Mouse (Mus musculus) urinary bladder, postnatal 10 days (tissue): ENCODE measurements around the gene Zdhhc20.
"Not testable (repeated sequence)": the region's sequence is repeated elsewhere in the genome, so short reads cannot be mapped to it uniquely, and the experiment has no call there.

Experiments used
- DNase-seq: peaks from one replicate; pipeline ENCODE4 v3.0.0; 2022; ENCODE audit warnings: low spot score

Gene Zdhhc20

DNA sequence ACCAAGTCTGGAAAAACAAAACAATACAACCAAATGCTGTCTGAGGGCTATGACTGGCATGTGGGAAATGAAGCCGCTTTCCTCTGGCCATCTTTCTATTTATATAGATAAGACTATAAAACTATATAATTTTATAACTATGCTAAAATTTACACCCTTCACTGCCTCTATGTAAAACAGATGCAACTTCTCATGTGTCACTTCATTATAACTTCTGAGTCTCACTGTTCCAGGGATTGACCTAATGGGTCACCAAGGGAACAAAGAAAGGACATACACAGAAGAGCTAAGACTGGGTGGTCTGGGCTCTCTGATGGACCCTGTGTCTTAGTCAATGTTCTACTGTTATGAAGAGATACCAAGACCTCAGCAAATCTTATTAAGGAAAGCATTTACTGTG is 2.9 kb upstream of the Zdhhc20 start:
- DNase-seq = no peak

DNA sequence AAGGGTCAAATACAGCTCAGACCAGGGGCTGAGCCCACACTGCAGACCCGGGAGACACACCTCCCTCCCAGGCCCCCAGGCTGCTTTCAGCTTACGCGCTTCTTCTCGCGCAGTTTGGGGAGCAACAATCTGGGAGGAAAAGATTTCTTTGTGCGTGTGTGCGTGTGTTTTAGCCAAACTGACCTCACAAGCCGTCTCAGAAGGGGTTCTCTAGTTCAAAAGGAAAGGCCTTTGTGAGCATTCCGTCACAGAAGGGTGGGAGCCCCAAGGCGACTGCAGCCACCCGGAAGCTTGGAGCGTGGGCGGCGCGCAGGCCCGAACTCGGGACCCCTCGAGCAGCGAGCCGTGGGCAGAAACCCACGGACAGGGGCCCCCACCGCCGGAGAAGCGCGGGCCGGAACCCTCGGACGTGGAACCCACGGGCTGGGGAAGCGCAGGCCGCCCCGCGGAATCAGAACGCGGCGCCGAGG is 500 bp downstream of the Zdhhc20 start:
- DNase-seq = no peak

DNA sequence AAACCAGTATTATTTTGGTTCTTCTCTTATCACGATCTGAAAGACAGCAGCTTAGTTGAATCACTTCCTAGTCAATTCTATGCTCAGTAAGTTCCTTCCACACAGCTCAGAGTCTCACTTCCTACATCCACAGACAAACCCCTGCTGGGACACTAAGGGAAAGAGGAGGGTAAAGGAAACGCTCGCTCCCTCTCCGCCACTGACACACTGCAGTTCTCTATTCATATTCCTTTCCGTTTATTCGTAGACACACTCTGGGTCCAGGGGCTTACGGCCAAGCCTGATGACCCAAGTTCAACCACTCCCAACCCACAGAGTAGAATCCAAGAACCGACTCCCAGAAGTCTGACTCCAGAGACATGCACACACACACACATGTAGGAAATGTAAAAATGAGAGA is 2.9 kb downstream of the Zdhhc20 start:
- DNase-seq = no peak

DNA sequence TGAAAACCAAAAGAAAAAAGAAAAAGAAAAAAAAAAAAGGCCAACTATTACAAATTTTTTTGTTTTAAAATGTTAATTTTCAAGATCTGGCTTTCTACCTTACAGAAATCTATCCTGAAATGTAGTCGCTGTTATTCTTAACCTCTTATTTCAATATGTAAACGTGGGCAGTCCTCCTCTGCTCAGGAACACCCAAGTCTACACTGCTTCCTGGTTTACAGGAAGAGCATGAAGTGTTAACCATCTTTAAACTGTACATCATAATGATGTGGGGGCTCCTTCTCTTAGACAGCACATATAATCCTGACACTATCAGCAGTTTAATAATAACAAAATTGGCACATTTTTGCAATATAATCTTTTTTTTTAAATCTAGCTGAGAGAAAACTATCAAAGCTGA is 4.0 kb downstream of the Zdhhc20 start:
- DNase-seq = no peak

DNA sequence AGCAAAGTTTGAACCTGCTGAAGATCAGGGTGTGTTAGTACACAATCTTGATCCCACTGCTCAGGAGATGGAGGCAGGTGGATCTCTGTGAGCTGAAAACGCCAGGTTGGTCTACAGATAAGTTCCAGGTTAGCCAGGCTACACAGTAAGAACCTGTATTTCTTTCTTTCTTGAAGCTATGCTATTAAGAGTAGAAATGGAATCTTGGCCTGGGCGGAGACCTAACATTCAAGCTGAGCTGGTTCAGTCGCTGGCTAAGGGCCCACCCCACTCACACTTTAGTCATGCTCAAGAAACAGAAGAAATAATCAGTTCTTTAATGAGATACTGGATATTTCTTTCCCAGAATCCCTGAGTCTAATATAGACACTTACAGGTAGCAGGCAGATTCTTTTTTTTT is 6.7 kb downstream of the Zdhhc20 start:
- DNase-seq = no peak

DNA sequence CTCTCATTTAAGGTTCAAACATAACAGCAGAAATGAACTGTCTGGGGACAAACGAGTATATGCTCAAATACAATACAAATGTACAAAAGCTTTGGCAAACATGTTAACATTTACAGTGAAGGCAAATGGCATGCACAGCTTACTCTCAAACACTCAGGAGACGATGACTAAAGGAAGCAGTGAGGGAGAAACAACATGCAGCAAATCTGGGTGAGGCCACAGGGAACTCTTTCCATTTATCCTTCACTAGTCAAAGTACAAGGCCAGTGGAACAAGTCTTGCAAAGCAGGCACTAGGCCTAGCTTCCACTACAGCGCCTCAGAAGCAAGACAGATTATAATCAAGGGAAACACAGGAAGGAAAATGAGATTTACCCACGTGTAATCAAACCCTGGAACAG is 7.4 kb downstream of the Zdhhc20 start:
- no peak for DNase-seq

DNA sequence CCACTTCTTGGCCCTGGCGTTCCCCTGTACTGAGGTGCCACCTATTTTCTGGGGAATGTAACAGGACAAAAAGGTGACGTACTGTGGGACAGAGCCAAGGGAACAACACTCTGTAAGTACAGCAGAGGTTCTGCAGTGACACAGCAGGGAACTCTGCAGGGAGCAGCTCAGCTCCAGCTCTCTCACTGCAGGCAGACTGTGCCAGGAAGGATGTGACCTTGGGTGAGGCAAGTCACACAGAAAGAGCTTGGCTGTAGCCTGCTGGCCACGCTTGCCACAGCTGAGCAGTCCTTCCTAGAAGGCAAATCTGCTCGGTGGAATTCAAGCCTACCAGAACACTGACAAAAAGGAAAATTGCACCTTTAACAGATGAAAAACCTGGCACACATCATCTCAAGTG is 8.3 kb downstream of the Zdhhc20 start:
- DNase-seq = no peak

DNA sequence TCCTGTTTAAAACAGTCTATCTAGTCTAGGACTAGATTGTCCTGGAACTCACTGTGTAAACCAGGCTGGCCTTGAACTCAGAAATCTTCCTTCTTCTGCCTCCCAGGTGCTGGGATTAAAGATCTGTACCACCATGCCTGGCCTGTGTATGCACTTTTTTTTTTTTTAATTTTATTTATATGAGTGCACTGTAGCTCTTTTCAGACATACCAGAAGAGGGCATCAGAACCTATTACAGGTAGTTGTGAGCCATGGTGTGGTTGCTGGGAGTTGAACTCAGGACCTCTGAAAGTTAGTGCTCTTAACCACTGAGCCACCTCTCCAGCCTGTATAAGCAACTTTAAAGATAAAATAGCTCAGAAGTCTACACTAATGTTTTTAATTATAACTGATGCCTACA is 9.0 kb downstream of the Zdhhc20 start:
- no peak for DNase-seq

DNA sequence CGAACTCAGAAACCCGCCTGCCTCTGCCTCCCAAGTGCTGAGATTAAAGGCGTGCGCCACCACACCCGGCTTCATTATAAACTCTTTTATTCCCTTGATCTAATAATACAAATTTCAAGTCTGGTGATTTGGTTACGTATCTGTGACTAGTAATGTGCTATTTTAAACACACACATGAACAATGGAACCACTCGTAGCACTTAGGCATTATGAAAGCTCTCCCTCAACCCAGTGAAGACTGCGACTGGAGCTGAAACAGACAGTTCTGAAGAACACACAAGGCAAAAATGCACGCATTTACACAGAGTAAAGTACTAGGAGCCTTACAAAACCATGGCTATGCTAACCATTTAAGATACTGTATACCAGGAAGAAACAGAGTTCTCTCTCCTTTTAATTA is 12.2 kb downstream of the Zdhhc20 start:
- DNase-seq = no peak

DNA sequence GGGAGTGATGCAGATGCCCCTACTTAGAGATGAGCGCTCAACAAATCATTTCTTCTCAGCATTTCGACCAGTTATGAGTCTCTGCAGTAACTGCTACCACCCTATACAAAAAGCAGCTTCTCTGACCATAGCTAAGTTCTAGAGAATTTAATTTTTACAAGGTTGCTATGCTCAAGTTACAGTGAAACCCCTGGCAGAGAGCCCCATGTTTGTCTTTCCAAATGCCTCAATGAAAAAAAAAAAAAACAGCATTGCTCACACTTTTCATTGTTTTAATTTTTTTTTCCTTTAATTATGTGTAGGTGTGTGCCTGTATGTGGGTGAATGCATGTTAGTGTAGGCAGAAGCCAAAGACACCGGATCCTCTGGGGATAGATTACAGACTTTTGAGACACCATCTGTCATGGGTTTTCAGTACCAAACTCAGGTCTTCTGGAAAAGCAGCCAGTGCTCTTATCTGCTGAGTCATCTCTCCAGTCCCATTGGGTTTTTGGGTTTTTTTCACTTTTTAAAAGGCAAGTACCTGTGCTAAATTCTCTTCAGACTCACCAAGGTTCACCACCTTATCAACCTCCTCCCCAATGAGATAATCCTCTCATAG is 23.3 kb downstream of the Zdhhc20 start:
- no peak for DNase-seq

DNA sequence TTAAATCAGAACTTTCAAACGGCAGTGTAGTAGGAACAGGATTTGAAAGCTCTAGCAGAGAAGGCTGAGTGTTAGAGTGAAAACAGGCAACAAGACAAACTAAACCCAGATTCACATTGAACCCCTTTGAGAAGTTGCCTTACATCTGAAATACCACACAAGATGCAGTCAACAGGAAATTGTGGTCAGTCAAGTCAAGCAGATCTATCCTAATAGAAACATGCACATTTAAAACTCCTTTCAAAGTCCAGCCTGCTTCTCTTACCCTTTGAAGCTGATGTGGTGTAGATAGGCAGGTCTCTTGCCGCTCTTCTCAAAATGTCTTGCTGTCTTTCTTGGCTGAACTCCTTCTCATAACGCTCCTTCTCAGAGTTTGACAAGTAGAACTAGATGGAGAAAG is 24.8 kb downstream of the Zdhhc20 start:
- DNase-seq = no peak

DNA sequence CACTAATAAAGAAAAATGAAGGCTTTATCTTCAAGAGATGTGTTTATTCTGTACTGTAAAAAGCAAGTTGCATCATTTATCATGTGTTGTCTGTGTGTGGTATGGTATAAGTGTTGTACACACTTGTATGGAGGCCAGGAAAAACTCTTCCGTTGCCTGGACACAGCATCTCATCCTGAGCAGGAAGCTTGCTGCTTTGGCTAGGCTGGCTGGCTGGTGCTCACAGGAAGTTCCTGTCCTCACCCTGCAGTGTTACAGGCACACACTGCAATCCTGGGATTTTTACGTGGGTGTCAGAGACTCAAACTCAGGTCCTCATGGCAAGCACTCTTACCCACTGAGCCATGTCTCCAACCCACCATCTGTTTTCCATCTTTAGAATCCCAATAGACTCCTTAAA is 26.9 kb downstream of the Zdhhc20 start:
- DNase-seq = no peak

DNA sequence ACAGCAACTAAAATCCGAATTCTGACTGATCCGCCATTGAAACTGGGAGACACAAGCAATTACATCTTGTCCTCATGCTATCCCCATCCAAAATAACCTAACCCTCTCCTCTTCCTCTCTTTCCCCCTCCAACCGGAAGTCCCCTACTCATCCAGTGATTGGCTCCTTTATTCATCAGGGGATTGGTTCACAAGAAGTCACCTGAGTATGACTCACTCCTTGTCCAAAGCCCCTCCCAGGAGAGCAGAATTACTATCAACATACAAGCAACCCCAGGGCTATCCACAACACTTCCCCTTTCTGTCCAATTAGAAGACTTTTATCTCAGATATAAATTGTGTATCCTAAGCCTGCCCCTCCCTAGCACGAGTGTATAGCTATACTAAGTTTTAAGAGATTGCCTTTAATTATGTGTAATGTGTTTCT is 28.1 kb downstream of the Zdhhc20 start:
- no peak for DNase-seq

DNA sequence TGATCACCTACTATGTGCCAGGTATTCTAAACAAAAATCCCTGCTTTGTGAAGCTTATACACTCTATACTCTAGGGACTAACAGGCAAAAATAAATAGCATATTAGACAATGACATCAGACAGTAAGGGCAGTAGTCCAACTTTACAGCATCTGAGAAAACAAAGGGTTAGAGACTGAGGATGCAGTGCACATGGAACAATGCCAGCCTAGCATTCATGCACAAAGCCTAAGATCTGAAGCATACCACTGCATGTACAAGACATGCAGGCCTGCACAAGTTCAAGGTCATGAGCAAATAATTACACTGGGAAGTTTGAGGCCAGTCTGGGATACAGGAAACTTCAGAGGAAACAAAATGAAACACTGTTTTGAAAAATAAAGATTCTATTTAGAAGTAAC is 30.6 kb downstream of the Zdhhc20 start:
- DNase-seq = no peak

DNA sequence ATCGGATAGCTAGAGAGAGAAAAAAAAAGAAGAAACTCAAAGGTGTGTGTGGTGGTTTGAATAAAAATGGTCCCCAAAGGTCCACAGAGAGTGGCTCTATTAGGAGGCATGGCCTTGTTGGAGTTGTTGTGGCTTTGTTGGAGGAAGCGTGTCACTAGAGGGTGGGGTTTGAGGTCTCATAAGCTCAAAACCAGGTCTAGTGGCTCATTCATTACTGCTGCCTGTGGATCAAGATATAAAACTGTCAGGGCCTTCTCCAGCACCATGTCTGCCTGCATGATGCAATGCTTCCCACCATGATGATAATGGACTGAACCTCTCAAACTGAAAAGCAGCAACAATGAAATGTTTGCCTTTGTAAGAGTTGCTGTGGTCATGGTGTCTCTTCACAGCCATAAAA is 31.5 kb downstream of the Zdhhc20 start:
- DNase-seq = no peak

DNA sequence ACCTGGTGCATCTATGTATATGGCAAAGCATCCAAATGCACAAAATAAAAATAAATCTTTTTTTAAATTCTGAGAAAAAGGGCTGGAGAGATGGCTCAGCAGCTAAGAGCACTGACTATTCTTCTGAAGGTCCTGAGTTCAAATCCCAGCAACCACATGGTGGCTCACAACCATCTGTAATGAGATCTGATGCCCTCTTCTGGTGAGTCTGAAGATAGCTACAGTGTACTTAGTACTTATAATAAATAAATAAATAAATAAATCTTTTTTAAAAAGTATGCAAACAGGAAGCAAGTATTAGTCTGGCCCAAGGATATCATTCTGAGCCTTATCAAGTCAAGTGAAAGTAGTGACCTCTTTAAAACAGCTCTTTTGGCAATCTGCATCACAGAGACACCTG is 34.0 kb downstream of the Zdhhc20 start:
- DNase-seq = not testable (repeated sequence)

DNA sequence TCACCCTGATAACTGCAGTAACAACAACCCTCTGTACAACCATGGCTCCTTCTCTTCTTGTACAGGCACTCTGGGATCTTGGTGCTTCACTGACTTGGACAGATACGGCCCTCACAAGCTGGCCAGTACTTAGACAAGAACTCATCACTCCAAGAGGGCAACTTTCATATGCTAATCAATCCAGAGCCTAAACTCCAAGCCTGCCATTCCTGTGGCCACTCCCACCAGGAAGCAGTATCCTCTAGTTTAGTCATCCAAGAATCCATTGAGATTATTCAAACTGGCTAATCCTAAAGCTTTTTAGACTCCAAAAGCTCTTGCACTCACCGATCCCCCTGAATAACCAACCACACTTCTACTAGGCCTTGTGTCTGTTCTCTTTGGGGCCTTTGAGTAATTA is 37.1 kb downstream of the Zdhhc20 start:
- no peak for DNase-seq

DNA sequence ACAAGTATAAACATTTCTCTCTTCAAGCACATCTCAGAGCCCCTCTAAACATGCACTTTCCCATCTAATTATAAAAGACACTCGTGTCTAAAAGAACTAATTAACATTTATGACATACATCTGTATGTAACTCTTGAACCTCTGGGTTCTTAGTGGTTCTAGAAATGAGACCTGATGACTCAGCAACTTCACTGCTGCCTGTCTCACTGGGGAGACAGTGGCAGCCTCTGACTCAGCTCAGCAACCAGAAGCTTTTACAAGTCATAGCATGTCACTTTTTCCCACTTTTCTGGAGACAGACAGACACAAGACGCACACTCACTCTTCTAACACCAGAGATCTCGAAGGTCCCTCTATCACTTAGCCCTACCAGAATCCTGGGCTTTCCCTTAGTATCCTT is 39.7 kb downstream of the Zdhhc20 start:
- no peak for DNase-seq

DNA sequence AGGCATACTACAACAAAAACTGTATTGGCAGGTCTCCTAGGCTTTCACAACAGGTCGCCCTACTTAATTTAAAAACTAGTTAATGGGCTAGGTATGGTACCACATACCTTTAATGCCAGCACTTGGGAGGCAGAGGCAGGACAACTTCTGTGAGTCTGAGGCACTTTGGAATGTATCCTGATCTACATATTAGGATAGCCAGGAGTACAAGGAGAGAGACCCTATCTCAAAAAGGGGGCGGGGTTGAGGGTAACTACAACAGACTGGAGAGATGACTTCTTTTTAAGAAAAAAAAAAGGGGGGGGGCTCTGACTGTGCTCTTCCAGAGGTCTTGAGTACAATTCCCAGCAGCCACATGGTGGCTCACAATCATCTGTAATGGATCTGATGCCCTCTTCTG is 41.4 kb downstream of the Zdhhc20 start:
- no peak for DNase-seq

DNA sequence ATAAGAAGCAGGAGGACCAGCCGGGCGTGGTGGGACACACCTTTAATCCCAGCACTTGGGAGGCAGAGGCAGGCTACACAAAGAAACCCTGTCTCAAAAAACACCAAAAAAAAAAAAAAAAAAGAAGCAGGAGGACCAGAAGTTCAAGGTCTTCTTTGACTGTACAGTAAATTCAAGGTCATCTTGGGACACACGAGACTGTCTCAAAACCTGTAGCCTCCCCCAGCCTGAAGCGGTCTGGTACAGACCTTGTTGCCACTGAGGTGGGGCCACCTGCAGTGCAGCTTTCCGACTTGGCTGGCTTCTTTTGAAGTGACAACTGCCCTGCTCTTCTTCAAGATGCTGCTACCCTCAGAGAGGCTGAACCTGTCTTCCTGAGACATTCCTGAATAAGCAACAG is 42.0 kb downstream of the Zdhhc20 start:
- DNase-seq = not testable (repeated sequence)

DNA sequence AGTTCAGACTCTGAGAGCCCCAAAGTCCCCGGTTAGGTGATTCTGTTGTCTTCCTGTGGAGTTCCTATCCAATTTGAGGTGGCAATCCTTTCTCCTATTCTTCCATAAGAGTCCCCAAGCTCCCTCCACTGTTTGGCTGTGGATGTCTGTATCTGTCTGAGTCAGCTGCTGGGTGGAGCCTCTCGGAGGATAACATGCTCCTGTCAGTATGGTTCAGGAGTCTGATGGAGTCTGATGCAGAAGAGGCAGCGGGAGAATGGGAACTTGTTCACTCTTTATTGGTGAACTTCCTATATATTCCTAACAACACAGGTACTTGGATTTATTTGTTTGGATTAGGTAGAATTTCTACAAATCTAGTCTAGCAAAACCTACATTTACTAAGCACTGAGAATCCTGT is 45.5 kb downstream of the Zdhhc20 start:
- DNase-seq = no peak

DNA sequence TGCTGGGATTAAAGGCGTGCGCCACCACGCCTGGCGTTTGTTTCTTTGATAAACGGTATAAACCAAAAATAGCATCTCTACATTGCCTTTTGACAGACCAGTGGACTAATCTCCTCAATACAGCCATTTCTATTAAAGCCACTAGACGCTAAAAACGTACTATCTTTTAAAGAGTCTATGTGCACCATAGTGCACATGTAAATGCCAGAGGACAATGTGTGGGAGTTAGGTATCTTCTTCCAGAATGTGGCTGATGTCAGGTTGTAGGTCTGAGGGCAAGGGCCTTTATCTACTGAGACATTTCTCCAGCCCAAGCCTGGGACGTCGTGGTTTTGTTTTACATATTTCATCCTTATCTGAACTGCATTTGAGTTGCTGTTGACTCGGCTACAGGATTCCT is 54.9 kb downstream of the Zdhhc20 start:
- DNase-seq = no peak

DNA sequence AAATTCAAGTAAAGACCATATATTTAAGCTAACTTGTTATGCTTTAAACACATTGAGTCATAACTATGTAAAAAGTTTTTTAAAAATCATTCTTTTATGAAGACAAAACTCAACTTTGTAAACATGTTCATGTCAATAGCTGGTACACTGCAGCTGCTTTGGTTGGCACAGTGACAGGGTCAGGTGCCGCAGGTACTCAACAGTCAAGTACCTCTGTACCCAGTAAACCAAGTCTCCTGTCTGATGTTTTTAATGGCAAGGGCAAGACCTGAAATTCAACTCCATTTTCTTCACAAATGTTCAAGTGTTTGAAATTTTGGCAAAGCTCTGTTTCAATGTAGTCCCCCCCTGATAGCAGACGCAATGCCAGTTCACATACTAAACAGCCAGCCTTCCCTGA is 56.5 kb downstream of the Zdhhc20 start:
- no peak for DNase-seq

DNA sequence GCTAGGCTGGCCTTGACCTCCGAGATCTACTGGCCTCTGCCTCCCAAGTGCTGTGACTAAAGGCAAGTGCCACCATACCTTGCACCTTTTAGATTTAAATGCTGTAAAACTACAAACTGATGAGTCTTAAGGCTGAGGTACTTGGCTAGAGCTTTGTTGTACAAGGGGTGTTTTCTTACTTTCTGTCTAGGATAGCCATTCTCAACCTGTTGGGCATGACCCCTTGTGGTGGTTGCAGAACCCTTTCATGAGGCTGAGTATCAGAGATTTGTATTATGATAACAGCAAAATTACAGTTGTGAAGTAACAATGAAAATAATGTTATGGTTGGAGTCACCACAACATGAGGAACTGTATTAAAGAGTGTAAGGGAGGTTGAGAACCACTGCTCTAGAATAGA is 62.8 kb downstream of the Zdhhc20 start:
- DNase-seq = no peak
